Mouse (Mus musculus): ENCODE data around the gene Cldn7. TPM values are rescaled to one million over a fixed set of nuclear protein-coding genes. Genes with fewer than 3 reads are reported as not detected.
"Not testable (repeated sequence)": the region's sequence is repeated elsewhere in the genome, so short reads cannot be mapped to it uniquely, and the experiment has no call there.

Cldn7 gene
- polyA plus RNA-seq, 1 experiment from 2014 or later = 1,377 TPM

GRCm38 (mm10) chr11:69920266-69921031 lies 44.1 kb upstream of the Cldn7 start:
- WGBS = under 1% methylated on average over 65 of the region's 65 CpGs
- no peaks in the 10 kb centered on the region for H3K27me3 ChIP-seq (replicated peaks; ENCODE audit: control insufficient read depth, insufficient read depth, low read length)
- peak overlapping the region; percentile 98 for H3K9ac ChIP-seq (ENCODE audit: low read depth, low read length)

GRCm38 (mm10) chr11:69921114-69922011 lies 43.2 kb upstream of the Cldn7 start, which contains the start of gene Eif5a:
TSS of gene Eif5a (minus strand) at chr11:69921958.
- peak within 1 kb of the TSS; percentile 98 for H3K27ac ChIP-seq (ENCODE audit: low read length)
- H3K36me3 ChIP-seq (ENCODE audit: control insufficient read depth, insufficient read depth, low read length) = peaks cover 8% of the 10 kb centered on the region
- peak within 1 kb of the TSS; percentile 95 for H3K4me3 ChIP-seq (ENCODE audit: low read length)
- ATAC-seq = peak; percentile 95
- WGBS = under 1% methylated on average over 76 of the region's 78 CpGs
- H3K27me3 ChIP-seq (replicated peaks; ENCODE audit: control insufficient read depth, insufficient read depth, low read length) = no peaks in the 10 kb centered on the region
- H3K4me2 ChIP-seq (ENCODE audit: low read depth, low read length) = peak within 1 kb of the TSS; percentile 81
- H3K4me1 ChIP-seq (ENCODE audit: control insufficient read depth, insufficient read depth, low read length) = peaks cover 19% of the 10 kb centered on the region
- H3K9ac ChIP-seq (ENCODE audit: low read depth, low read length) = peak within 1 kb of the TSS; percentile 98
- H3K9me3 ChIP-seq (ENCODE audit: control insufficient read depth, low read length) = no peaks in the 10 kb centered on the region

More at GRCm38 (mm10) chr11:69920266-69921031, 44.1 kb upstream of the Cldn7 start:
- H3K4me3 ChIP-seq (ENCODE audit: low read length) = peak overlapping the region; percentile 95
- peaks cover 12% of the 10 kb centered on the region for H3K36me3 ChIP-seq (ENCODE audit: control insufficient read depth, insufficient read depth, low read length)
- H3K4me2 ChIP-seq (ENCODE audit: low read depth, low read length) = peak overlapping the region; percentile 81
- peak; percentile 18 for ATAC-seq
- H3K27ac ChIP-seq (ENCODE audit: low read length) = peak overlapping the region; percentile 95
- no peaks in the 10 kb centered on the region for H3K9me3 ChIP-seq (ENCODE audit: control insufficient read depth, low read length)
- peaks cover 23% of the 10 kb centered on the region for H3K4me1 ChIP-seq (ENCODE audit: control insufficient read depth, insufficient read depth, low read length)

GRCm38 (mm10) chr11:69922012-69922756 lies 42.4 kb upstream of the Cldn7 start:
- peak overlapping the region; percentile 55 for H3K4me3 ChIP-seq (ENCODE audit: low read length)
- peaks cover 19% of the 10 kb centered on the region for H3K4me1 ChIP-seq (ENCODE audit: control insufficient read depth, insufficient read depth, low read length)
- no peaks in the 10 kb centered on the region for H3K9me3 ChIP-seq (ENCODE audit: control insufficient read depth, low read length)
- H3K27ac ChIP-seq (ENCODE audit: low read length) = peak overlapping the region; percentile 98
- peak overlapping the region; percentile 74 for H3K9ac ChIP-seq (ENCODE audit: low read depth, low read length)
- H3K36me3 ChIP-seq (ENCODE audit: control insufficient read depth, insufficient read depth, low read length) = peaks cover 6% of the 10 kb centered on the region
- ATAC-seq = no peak
- WGBS = 3% methylated on average over 12 of the region's 12 CpGs
- H3K4me2 ChIP-seq (ENCODE audit: low read depth, low read length) = peak overlapping the region; percentile 53
- no peaks in the 10 kb centered on the region for H3K27me3 ChIP-seq (replicated peaks; ENCODE audit: control insufficient read depth, insufficient read depth, low read length)

GRCm38 (mm10) chr11:69922796-69923195 lies 41.8 kb upstream of the Cldn7 start:
- Histone ChIP-seq H3K36me3 (ENCODE audit: control insufficient read depth, insufficient read depth, low read length) (no peaks in the 10 kb centered on the region), H3K27ac (ENCODE audit: low read length) (peak overlapping the region; percentile 98; the same call in 1 of the 2 replicates), H3K9ac (ENCODE audit: low read depth, low read length) (peak overlapping the region; percentile 31; the same call in 1 of the 2 replicates), H3K9me3 (ENCODE audit: control insufficient read depth, low read length) (no peaks in the 10 kb centered on the region), H3K27me3 (replicated peaks; ENCODE audit: control insufficient read depth, insufficient read depth, low read length) (no peaks in the 10 kb centered on the region), H3K4me1 (ENCODE audit: control insufficient read depth, insufficient read depth, low read length) (peaks cover 16% of the 10 kb centered on the region), H3K4me3 (ENCODE audit: low read length) (no peak overlapping the region), H3K4me2 (ENCODE audit: low read depth, low read length) (peak overlapping the region; percentile 53; the same call in 1 of the 2 replicates)
- no peak for ATAC-seq
- WGBS = 59% methylated on average over 3 of the region's 3 CpGs

- no peaks in the 10 kb centered on the region for H3K27me3 ChIP-seq (replicated peaks; ENCODE audit: control insufficient read depth, insufficient read depth, low read length)
- WGBS = 94% methylated on average over 2 of the region's 2 CpGs
- no peak overlapping the region for H3K9ac ChIP-seq (ENCODE audit: low read depth, low read length)
- H3K27ac ChIP-seq (ENCODE audit: low read length) = no peak overlapping the region
- no peak for ATAC-seq
- H3K36me3 ChIP-seq (ENCODE audit: control insufficient read depth, insufficient read depth, low read length) = no peaks in the 10 kb centered on the region
- no peak overlapping the region for H3K4me3 ChIP-seq (ENCODE audit: low read length)
- H3K4me1 ChIP-seq (ENCODE audit: control insufficient read depth, insufficient read depth, low read length) = 0 out of 2 replicates have a peak, but pooled peaks cover 2% of the 10 kb centered on the region
- H3K4me2 ChIP-seq (ENCODE audit: low read depth, low read length) = no peak overlapping the region
- H3K9me3 ChIP-seq (ENCODE audit: control insufficient read depth, low read length) = no peaks in the 10 kb centered on the region
Measured at GRCm38 (mm10) chr11:69927501-69927900, 37.1 kb upstream of the Cldn7 start.

GRCm38 (mm10) chr11:69929712-69930111 lies 34.9 kb upstream of the Cldn7 start:
- Histone ChIP-seq H3K4me3 (ENCODE audit: low read length) (no peak overlapping the region), H3K9me3 (ENCODE audit: control insufficient read depth, low read length) (no peaks in the 10 kb centered on the region), H3K4me1 (ENCODE audit: control insufficient read depth, insufficient read depth, low read length) (peaks cover 3% of the 10 kb centered on the region), H3K9ac (ENCODE audit: low read depth, low read length) (no peak overlapping the region), H3K4me2 (ENCODE audit: low read depth, low read length) (no peak overlapping the region), H3K27me3 (replicated peaks; ENCODE audit: control insufficient read depth, insufficient read depth, low read length) (no peaks in the 10 kb centered on the region), H3K27ac (ENCODE audit: low read length) (no peak overlapping the region), H3K36me3 (ENCODE audit: control insufficient read depth, insufficient read depth, low read length) (no peaks in the 10 kb centered on the region)
- 56% methylated on average over 4 of the region's 4 CpGs for WGBS
- ATAC-seq = no peak

- H3K4me1 ChIP-seq (ENCODE audit: control insufficient read depth, insufficient read depth, low read length); H3K27me3 ChIP-seq (replicated peaks; ENCODE audit: control insufficient read depth, insufficient read depth, low read length); H3K9ac ChIP-seq (ENCODE audit: low read depth, low read length); ATAC-seq; H3K27ac ChIP-seq (ENCODE audit: low read length); H3K4me2 ChIP-seq (ENCODE audit: low read depth, low read length); H3K9me3 ChIP-seq (ENCODE audit: control insufficient read depth, low read length); H3K4me3 ChIP-seq (ENCODE audit: low read length); H3K36me3 ChIP-seq (ENCODE audit: control insufficient read depth, insufficient read depth, low read length): not testable (repeated sequence)
- 89% methylated on average over 8 of the region's 8 CpGs for WGBS
Measured at GRCm38 (mm10) chr11:69930176-69930575, 34.4 kb upstream of the Cldn7 start.

GRCm38 (mm10) chr11:69930967-69931537 lies 33.5 kb upstream of the Cldn7 start:
- H3K4me3 ChIP-seq (ENCODE audit: low read length) = no peak overlapping the region
- no peak overlapping the region for H3K4me2 ChIP-seq (ENCODE audit: low read depth, low read length)
- H3K27me3 ChIP-seq (replicated peaks; ENCODE audit: control insufficient read depth, insufficient read depth, low read length) = no peaks in the 10 kb centered on the region
- H3K4me1 ChIP-seq (ENCODE audit: control insufficient read depth, insufficient read depth, low read length) = peaks cover 13% of the 10 kb centered on the region
- 70% methylated on average over 3 of the region's 3 CpGs for WGBS
- no peak for ATAC-seq
- no peaks in the 10 kb centered on the region for H3K9me3 ChIP-seq (ENCODE audit: control insufficient read depth, low read length)
- H3K36me3 ChIP-seq (ENCODE audit: control insufficient read depth, insufficient read depth, low read length) = no peaks in the 10 kb centered on the region
- no peak overlapping the region for H3K9ac ChIP-seq (ENCODE audit: low read depth, low read length)
- H3K27ac ChIP-seq (ENCODE audit: low read length) = no peak overlapping the region
